Mouse (Mus musculus) layer of hippocampus, adult 11-12 months (tissue): ENCODE data around the gene Pxdn.

ENCODE experiments used
- DNase-seq: peaks from one replicate; pipeline ENCODE4 v3.0.0; 2022; ENCODE audit warnings: low spot score

Pxdn gene

GRCm38 (mm10) chr12:29937308-29937707, at the start of gene Pxdn:
Pxdn (plus strand) TSS chr12:29937608.
- no peak for DNase-seq

GRCm38 (mm10) chr12:29894669-29895068, 42.7 kb upstream of the Pxdn start:
- peak; percentile 67 for DNase-seq

- DNase-seq: no peak
These were observed 39.8 kb upstream of the Pxdn start for GRCm38 (mm10) chr12:29897533-29898085.

- DNase-seq: peak; percentile 44
These were observed 33.1 kb upstream of the Pxdn start for GRCm38 (mm10) chr12:29904101-29904874.

- DNase-seq: peak; percentile 51
These were observed 30.4 kb upstream of the Pxdn start for GRCm38 (mm10) chr12:29907056-29907455.

- no peak for DNase-seq
These were observed 21.3 kb upstream of the Pxdn start for GRCm38 (mm10) chr12:29916139-29916538.

GRCm38 (mm10) chr12:29916807-29917206, 20.6 kb upstream of the Pxdn start:
- no peak for DNase-seq

GRCm38 (mm10) chr12:29920298-29920697, 17.1 kb upstream of the Pxdn start:
- DNase-seq: no peak

- no peak for DNase-seq
These were observed 15.9 kb upstream of the Pxdn start for GRCm38 (mm10) chr12:29921481-29921880.

GRCm38 (mm10) chr12:29926896-29927295, 10.5 kb upstream of the Pxdn start:
- peak; percentile 72 for DNase-seq

- no peak for DNase-seq
These were observed 6.8 kb upstream of the Pxdn start for GRCm38 (mm10) chr12:29930591-29930990.

- DNase-seq: no peak
These were observed 4.5 kb upstream of the Pxdn start for GRCm38 (mm10) chr12:29932951-29933350.

- DNase-seq: no peak
These were observed 3.9 kb upstream of the Pxdn start for GRCm38 (mm10) chr12:29933501-29933900.

- DNase-seq: peak; percentile 70
These were observed 3.3 kb upstream of the Pxdn start for GRCm38 (mm10) chr12:29934120-29934581.

GRCm38 (mm10) chr12:29937851-29938375, 505 bp downstream of the Pxdn start:
- DNase-seq: peak; percentile 60

GRCm38 (mm10) chr12:29938376-29939041, 1.1 kb downstream of the Pxdn start:
- DNase-seq: peak; percentile 43

GRCm38 (mm10) chr12:29939261-29939671, 1.9 kb downstream of the Pxdn start:
- no peak for DNase-seq

- DNase-seq: no peak
These were observed 5.0 kb downstream of the Pxdn start for GRCm38 (mm10) chr12:29942435-29942834.

- no peak for DNase-seq
These were observed 7.2 kb downstream of the Pxdn start for GRCm38 (mm10) chr12:29944650-29945049.

- no peak for DNase-seq
These were observed 7.9 kb downstream of the Pxdn start for GRCm38 (mm10) chr12:29945182-29945743.

GRCm38 (mm10) chr12:29951043-29951442, 13.6 kb downstream of the Pxdn start:
- no peak for DNase-seq

GRCm38 (mm10) chr12:29951485-29951884, 14.1 kb downstream of the Pxdn start:
- no peak for DNase-seq
